Mouse (Mus musculus) testis, postnatal 10 days (tissue): ENCODE measurements around the gene Rhou.
A peak's percentile ranks its signal among the peaks of the same experiment; 100 is the strongest.

ENCODE experiments used
- DNase-seq: peaks from one replicate; pipeline ENCODE4 v3.0.0; 2021; ENCODE audit warnings: low spot score

The Rhou gene

GRCm38 (mm10) chr8:123696167-123696566, 42.4 kb downstream of the Rhou start:
- no peak for DNase-seq

- no peak for DNase-seq
Observed at GRCm38 (mm10) chr8:123697329-123697728, 43.6 kb downstream of the Rhou start.

DNA sequence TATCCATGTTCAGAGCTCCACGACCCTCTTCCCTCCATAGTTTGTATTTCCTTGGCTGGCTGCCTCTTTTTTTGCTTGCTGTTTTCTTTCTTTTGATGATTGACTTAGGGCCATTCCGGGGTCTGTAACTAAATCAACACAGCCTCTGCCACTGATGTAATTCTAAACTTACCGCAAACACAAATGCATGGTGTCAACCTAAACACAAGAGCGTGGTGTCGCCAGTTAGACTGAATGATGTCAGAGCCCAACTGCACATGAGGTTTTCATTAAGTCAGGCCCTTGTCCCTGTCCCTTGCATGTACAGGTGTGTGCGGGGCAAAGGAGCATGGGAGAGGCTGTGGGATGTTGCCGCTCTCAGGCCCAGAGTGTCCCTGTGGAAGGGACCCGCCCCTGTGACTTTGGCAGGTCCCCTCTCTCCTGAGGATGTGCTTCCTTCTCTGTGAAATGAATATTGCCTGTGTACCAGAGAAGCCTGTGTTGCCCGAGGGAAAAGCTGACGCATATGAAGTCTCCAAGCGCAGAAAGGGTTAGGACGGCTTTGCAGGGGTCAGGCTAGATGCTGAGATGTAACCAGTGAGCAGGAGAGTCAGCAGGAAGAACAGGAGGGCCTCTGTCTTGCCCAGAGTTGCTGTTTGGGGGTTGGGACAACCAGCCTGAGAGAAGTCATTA, 46.8 kb downstream of the Rhou start:
- no peak for DNase-seq

- DNase-seq: peak; percentile 70
Observed at GRCm38 (mm10) chr8:123701952-123702587, 48.3 kb downstream of the Rhou start.

DNA sequence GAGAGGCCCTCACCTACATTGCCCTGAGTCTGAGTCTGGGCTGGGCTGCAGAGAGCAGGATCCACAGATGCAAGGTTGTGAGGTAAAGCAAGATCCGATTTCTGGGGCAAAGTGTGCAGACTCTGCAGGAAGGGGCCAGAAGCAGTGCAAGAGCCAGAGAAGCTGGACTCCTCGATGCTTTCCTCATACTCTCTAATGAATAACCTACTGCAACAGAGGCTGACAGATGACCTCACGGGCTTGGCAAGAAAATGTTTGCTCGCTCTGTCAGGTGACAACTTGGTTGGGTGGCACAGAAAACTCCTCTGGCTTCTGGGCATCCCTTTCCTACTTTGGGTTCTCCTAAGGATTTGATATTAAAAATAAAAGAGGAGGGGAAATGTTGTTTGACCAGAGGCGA, 51.6 kb downstream of the Rhou start:
- no peak for DNase-seq

DNA sequence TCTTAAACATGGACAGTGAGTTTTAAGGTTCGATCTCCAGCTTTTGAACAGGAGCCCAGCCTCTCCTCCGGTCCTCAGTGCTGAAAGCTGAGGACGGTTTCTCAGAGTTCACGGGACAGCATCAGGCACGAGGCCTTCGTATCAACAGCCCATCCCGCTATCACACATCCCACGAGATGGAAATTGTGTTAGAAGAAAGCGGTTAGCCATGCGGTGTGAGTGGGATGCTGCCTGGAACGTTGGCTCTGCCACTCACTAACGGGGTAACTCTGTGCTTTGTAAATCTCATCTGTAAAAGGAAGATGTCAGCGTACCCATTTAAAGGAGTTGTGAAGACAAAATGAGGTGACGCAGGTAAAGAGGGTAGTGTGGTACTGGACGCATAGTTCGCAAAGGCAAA, 53.4 kb downstream of the Rhou start:
- no peak for DNase-seq

- DNase-seq: no peak
Observed at GRCm38 (mm10) chr8:123708729-123709128, 55.0 kb downstream of the Rhou start.

GRCm38 (mm10) chr8:123710335-123710734, 56.6 kb downstream of the Rhou start:
- DNase-seq: no peak
